Mouse (Mus musculus) cerebellum, postnatal 36 days (tissue): Measurements from ENCODE around the gene Zfp319.
A peak's percentile ranks its signal among the peaks of the same experiment; 100 is the strongest.

Experiments used
- DNase-seq, 2 experiments: peaks; one replicate each; pipeline ENCODE4 v3.0.0; 2021 to 2022; ENCODE audit warnings: mixed read lengths in 2 of 2

The Zfp319 gene

DNA sequence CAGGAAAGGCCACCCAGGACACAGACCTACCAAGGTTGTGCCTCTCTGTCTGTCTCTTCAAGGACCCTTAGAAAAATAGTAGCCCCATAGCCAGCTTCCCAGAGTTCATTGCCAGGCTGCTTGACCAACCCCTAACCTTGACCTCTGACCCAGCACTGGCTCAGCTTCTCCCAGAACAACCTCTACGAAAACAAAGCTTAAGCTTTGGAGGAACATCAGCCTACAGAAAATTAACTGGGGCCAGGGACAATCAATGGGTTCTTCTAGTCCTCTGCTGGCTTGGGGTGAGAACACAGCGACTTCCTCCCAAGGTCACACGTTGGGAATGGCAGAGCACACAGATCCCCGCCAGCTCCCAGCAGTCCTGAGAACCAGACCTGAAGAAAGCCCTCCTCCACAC, 26.2 kb downstream of the Zfp319 start:
- no peak for DNase-seq

DNA sequence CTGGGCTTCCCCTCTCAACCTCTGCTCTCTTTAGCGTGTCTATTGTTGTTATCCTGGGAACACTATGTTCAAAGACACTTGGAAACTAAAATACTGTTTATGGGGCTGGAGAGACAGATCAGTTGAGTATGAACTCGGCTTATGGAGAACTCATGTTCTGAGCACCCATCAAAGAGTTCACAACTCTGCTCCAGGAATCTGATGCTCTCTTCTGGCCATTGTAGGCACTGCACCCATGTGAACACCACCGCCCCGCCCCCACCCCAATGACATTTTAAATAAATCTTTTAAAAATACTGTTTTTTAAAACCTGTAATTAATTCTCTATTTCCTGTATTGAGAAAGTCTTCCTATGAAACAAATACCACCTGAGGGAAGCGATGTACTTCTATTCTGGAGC, 29.3 kb downstream of the Zfp319 start:
- no peak for DNase-seq

DNA sequence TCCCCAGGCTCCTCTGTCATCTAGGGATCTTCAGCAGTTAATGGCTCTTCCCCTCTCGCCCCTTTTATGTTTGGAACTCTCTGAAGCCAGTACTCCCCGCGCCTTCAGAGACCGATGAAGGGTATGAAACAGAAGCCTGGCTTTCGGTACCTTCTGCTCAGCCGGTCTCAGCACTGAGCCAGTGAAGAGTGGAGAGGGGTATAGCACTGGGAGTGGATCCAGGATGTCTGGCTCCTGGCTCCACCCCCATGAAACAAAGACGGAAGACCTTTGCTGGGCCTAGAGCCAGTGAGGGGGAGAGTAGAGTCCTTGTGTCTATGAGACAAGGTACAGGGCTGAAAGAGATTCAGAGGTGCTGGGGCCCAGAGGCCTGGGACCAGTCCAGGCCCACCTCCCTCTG, 37.9 kb downstream of the Zfp319 start:
- no peak for DNase-seq

DNA sequence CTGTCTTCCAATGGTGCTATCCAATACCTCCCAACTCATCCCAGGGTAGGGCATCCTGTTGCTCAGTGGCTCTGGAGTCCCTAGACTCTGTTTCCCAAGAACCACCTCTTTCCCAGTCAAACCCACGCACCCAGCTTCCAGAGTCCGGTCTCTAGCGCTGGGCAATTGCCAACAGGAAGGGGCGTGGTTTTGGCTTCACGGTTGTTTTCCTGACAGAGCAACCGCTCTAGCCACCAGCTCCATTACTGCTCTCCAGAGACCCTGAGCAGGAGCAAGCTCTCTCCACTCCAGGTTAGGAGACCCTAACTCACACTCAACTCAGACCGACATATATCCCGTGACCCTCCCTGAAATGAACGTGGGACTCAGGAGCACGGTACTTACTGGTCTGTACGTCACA, 38.6 kb downstream of the Zfp319 start:
- peak; percentile 29 to 42 for DNase-seq

DNA sequence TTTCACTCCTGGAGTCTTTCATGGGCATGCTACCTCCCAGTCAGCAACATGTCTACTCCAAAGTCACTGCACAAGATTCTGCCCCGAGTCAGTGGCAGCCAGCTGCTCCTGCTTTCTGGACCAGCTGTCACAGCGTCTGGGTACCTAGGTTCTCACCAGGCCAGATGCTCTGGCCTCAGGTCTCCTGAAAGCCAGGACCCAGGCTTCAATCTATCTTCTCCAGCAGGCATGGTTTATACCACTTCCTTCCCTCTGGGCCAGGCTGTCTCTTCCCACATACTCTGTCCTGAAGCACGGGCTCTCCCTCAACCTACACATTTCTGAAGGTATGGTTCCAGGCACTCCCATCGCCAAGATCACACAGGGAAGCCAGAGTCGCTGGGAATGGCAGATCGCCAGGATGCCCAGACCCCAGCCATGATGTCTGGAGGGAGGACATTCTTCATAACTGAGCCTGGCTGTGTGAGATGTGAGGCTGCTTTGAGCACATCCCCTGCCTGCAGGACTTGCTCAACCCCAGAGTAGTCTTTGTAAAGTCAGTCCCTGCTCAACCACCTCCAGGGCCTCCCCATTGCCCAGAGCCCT, 42.6 kb downstream of the Zfp319 start:
- no peak for DNase-seq

DNA sequence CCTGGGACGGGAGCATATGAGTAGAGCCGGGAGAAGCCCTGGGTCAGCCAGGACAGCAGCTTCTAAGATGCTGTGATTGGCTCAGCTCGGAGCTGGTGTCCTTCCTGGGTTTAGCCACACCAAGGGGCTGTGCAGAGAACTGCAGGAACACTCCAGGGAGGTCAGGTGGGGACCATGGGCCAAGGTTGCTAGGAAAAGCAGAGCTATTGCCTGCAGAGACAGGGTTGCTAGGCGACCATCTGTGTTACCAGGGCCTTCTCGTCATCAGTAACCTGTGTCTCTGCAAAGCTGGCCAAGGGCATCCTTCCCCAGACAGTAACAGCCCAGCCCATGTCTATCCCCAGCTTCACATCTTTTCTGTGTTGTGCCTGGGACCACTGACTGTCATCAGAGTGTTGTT, 50.3 kb downstream of the Zfp319 start:
- no peak for DNase-seq
